Mouse (Mus musculus): ENCODE results near the gene Cmip.

Gene Cmip

DNA sequence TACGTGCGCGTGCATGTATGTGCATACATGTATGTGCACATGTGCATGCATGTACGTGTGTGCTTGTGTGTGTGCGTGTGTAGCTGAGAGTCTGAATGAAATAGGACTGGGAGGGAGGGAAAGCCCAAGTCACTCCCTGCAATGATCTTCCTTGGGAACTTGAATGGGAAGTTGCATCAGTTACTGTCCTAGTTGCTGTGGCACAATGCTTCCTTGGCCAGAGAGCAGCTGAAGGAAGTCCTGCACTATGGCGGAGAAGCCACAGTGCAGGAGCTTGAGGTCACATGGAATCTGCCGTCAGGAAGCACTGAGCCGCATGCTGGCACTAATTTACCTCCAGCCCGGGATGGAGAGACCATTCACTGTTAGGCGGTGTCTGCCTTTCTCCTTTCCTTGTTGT, 37.9 kb downstream of the Cmip start:
- in situ Hi-C loops (cut with MboI, MseI): no loop called here

GRCm38 (mm10) chr8:117297913-117298518, 41.2 kb downstream of the Cmip start:
- in situ Hi-C loops (cut with MboI, MseI): no loop called here

GRCm38 (mm10) chr8:117299204-117299603, 42.3 kb downstream of the Cmip start:
- in situ Hi-C loops (cut with MboI, MseI): no loop called here

GRCm38 (mm10) chr8:117300188-117300587, 43.3 kb downstream of the Cmip start:
- in situ Hi-C loops (cut with MboI, MseI): no loop called here

- in situ Hi-C loops (cut with MboI, MseI): no loop called here
These were observed 44.7 kb downstream of the Cmip start for GRCm38 (mm10) chr8:117301457-117302041.

- in situ Hi-C loops (cut with MboI, MseI): no loop called here
These were observed 45.2 kb downstream of the Cmip start for GRCm38 (mm10) chr8:117302072-117302471.

DNA sequence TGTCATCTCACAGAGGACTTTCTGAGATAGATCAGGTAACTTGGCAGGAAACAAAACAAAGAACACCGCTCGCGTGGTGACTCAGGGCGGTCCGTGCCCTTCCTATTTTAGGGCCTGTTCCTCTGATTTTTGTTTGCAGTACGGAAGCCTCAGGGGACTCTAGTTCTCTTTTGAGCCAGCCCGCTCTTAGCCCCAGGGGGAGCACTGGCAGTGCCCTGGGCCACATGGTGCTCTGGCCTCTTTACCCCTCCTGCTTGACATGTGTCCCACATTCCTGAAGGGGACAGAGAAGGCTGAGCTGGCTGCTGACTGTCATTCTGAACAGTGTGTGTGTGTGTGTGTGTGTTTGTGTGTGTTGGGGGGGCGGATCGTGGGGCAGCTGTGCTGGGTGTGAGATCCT, 46.8 kb downstream of the Cmip start:
- in situ Hi-C loops (cut with MboI, MseI): no loop called here

- in situ Hi-C loops (cut with MboI, MseI): no loop called here
These were observed 48.5 kb downstream of the Cmip start for GRCm38 (mm10) chr8:117305405-117305804.

- in situ Hi-C loops (cut with MboI, MseI): no loop called here
These were observed 49.9 kb downstream of the Cmip start for GRCm38 (mm10) chr8:117306756-117307155.

GRCm38 (mm10) chr8:117307221-117307620, 50.4 kb downstream of the Cmip start:
- in situ Hi-C loops (cut with MboI, MseI): no loop called here

- in situ Hi-C loops (cut with MboI, MseI): no loop called here
These were observed 51.6 kb downstream of the Cmip start for GRCm38 (mm10) chr8:117308303-117309095.

- in situ Hi-C loops (cut with MboI, MseI): no loop called here
These were observed 52.9 kb downstream of the Cmip start for GRCm38 (mm10) chr8:117309653-117310274.

GRCm38 (mm10) chr8:117310961-117311561, 54.2 kb downstream of the Cmip start:
- in situ Hi-C loops (cut with MboI, MseI): no loop called here

DNA sequence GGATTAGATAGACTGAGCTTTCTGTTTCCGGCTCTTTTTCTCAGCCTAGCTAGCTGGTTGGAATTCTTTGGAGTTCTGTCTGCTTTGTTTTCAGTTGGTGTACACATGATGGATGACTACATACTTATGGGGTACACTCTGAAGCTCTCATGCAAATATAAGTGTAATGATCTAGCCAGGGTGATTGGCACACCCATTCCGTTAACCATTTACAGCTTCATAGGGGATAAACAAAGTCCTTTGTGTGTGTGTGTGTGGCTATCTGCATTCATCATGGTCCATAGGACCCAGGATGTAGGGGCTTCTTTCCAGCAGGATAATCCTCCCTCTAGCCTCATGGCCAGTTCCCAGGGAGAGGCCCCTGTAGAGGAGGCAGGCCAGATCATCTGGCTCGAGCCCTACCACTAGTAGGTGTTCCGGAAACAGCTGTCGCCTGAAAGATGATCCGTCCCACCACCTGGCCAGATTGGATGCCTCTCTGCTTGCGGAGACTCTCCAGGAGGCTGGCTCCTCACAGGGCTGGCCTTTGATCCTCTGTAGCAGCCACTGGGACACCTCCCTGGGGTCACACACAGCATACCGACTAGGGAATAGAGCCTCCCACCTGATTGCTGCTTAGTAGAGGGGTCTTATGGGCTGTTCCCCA, 57.6 kb downstream of the Cmip start:
- in situ Hi-C loops (cut with MboI, MseI): no loop called here

DNA sequence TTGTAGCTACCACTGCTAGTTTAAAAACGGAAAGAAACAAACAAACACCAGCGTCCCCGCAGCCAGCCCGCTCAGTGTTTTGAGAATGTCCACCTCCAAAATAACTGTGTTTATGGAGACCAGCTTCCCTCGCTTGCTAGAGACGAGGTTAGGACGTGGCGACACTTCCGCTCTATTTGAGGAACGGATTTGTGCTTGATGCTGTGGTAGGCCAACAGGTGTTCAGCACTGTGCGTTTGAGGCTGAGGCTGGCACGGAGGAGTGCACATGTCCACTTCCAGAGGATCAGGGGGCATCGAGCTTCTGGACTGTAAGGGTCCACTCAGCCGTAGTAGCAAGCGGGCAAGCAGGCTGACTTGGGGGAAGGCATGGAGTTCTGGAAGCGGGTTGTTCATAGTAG, 58.9 kb downstream of the Cmip start:
- in situ Hi-C loops (cut with MboI, MseI): no loop called here

- in situ Hi-C loops (cut with MboI, MseI): no loop called here
These were observed 60.6 kb downstream of the Cmip start for GRCm38 (mm10) chr8:117317478-117317877.

- in situ Hi-C loops (cut with MboI, MseI): no loop called here
These were observed 62.3 kb downstream of the Cmip start for GRCm38 (mm10) chr8:117318911-117319826.

- in situ Hi-C loops (cut with MboI, MseI): no loop called here
These were observed 63.8 kb downstream of the Cmip start for GRCm38 (mm10) chr8:117320616-117321015.

DNA sequence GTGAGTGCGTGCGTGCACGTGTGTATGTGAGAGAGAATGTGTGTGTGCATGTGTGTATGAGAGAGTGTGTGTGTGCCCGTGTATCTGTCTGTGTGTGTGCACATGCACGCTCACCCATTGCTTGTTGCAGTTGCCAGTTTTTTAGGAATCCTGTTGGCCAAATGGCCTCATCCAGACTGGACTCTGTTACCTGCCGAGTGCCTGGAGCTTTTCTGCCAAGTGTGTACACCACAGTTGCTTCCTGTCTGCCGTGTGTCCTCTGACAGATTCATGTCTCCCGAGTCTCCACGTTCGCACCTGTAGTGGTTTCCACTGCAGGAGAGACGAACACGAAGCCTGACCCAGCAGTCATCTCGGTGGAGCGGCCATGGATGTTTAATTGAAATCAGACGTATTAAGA, 64.4 kb downstream of the Cmip start:
- in situ Hi-C loops (cut with MboI, MseI): no loop called here

DNA sequence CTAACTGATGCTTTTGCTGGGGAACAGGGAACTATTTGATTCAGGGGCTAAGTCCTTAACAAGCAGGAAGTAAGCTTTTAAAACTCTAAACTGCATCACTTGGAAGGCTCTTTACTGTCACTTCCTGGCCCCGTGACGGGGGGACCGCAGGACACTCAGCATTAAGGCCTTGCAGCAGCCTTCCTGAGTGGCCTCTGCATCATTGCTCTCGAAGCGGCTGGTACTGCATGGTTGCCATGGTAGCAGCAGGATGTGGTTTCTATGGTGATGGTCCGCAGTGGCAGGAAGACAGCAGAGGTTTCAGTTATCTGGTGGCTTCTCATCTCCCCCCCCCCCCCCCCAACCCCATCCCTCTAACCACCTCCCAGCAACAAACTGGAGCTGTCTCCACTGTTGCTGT, 65.2 kb downstream of the Cmip start:
- in situ Hi-C loops (cut with MboI, MseI): no loop called here

All from regulatory T cell (primary cell).